Mouse (Mus musculus) cerebellum, postnatal 4 days (tissue): ENCODE data around the gene Ush1g.

ENCODE experiments used
- DNase-seq, 2 experiments: peaks; one replicate each; pipeline ENCODE4 v3.0.0; 2022; ENCODE audit warnings: low spot score in 2 of 2, mixed read lengths in 1 of 2

Gene Ush1g

GRCm38 (mm10) chr11:115321906-115322693 is at the start of gene Ush1g:
TSS of gene Ush1g (minus strand) at chr11:115322041.
- peak in 1 of 2 experiments; percentile 72 for DNase-seq

- DNase-seq = no peak
Measured at GRCm38 (mm10) chr11:115371354-115371753, 49.5 kb upstream of the Ush1g start.

- no peak for DNase-seq
Measured at GRCm38 (mm10) chr11:115370368-115370767, 48.5 kb upstream of the Ush1g start.

GRCm38 (mm10) chr11:115367395-115367944 is 45.6 kb upstream of the Ush1g start, which contains the start of gene Hid1:
TSS of gene Hid1 (minus strand) at chr11:115367756.
- DNase-seq = peak; percentile 53 to 73

GRCm38 (mm10) chr11:115366706-115367394 is 45.0 kb upstream of the Ush1g start:
- peak in 1 of 2 experiments; percentile 48 for DNase-seq

GRCm38 (mm10) chr11:115366039-115366705 is 44.3 kb upstream of the Ush1g start:
- DNase-seq = no peak

- no peak for DNase-seq
Measured at GRCm38 (mm10) chr11:115364136-115364535, 42.3 kb upstream of the Ush1g start.

- DNase-seq = no peak
Measured at GRCm38 (mm10) chr11:115359726-115360125, 37.9 kb upstream of the Ush1g start.

GRCm38 (mm10) chr11:115359293-115359692 is 37.5 kb upstream of the Ush1g start:
- no peak for DNase-seq

- DNase-seq = peak in 1 of 2 experiments; percentile 69
Measured at GRCm38 (mm10) chr11:115358468-115358867, 36.6 kb upstream of the Ush1g start.

GRCm38 (mm10) chr11:115354183-115354582 is 32.3 kb upstream of the Ush1g start:
- DNase-seq = peak; percentile 70 to 81

- DNase-seq = no peak
Measured at GRCm38 (mm10) chr11:115353375-115353774, 31.5 kb upstream of the Ush1g start.

GRCm38 (mm10) chr11:115349976-115350375 is 28.1 kb upstream of the Ush1g start:
- no peak for DNase-seq

- DNase-seq = no peak
Measured at GRCm38 (mm10) chr11:115348681-115349248, 26.9 kb upstream of the Ush1g start.

- DNase-seq = no peak
Measured at GRCm38 (mm10) chr11:115345515-115345914, 23.7 kb upstream of the Ush1g start.

GRCm38 (mm10) chr11:115344967-115345366 is 23.1 kb upstream of the Ush1g start:
- no peak for DNase-seq

- DNase-seq = no peak
Measured at GRCm38 (mm10) chr11:115341866-115342265, 20.0 kb upstream of the Ush1g start.

GRCm38 (mm10) chr11:115341246-115341645 is 19.4 kb upstream of the Ush1g start:
- no peak for DNase-seq

GRCm38 (mm10) chr11:115337826-115338225 is 16.0 kb upstream of the Ush1g start:
- DNase-seq = no peak

GRCm38 (mm10) chr11:115337350-115337749 is 15.5 kb upstream of the Ush1g start:
- DNase-seq = no peak

- DNase-seq = no peak
Measured at GRCm38 (mm10) chr11:115336115-115336514, 14.3 kb upstream of the Ush1g start.

- no peak for DNase-seq
Measured at GRCm38 (mm10) chr11:115335223-115335622, 13.4 kb upstream of the Ush1g start.
